Mouse (Mus musculus) layer of hippocampus, adult 18-20 months (tissue): ENCODE data around the gene Rab42. TPM values are rescaled to one million over a fixed set of nuclear protein-coding genes. Genes with fewer than 3 reads are reported as not detected.
"Not testable (repeated sequence)": the region's sequence is repeated elsewhere in the genome, so short reads cannot be mapped to it uniquely, and the experiment has no call there.

Source experiments
- DNase-seq, 2 experiments: peaks; one replicate each; pipeline ENCODE4 v3.0.0; 2022; ENCODE audit warnings: low spot score in 2 of 2
- total RNA-seq, 2 experiments: library from RNA; stranded (reverse); gene quantifications; 2 replicates each; pipeline ENCODE4 v1.2.3; 2021

Gene Rab42
- total RNA-seq, 2 experiments from 2014 or later = 1.2 to 2.5 TPM

DNA sequence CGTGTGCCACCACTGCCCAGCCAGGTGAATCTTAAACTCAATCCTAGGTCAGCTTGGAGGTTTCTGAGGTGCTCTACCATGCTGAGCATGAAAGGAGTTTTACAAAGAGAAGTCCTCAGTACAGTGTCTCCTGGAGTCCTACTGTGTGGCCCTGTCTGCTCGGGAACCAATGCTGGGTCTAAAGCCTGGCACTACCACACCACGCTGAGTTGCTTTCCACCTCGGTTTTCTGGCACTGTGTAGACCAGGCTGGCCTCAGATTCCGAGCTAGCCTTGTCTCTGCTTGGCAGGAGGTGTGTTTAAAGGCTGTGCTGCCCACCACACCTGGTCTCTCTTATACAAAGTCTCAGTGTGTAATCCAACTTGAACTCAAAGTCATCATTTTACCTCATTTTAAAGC lies 9.4 kb upstream of the Rab42 start:
- DNase-seq = no peak

DNA sequence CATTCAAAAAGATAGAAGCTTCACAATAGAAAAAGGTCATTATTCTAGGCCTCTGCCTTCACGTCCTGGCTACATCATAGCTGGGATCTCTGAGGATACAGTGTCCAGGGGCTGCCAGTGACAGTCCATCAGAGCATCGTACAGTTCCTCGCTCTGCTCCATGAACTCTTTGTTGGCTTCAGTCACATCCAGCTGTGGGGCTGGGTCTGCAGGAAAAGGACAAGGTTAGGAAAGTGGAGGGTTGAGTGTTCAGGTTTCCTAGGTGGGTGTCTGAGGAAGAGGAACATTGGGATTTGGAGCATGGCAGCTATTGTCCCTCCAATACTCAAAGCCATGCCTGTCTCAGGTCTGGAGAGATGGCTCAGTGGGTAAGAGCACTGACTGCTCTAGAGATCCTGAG lies 8.6 kb upstream of the Rab42 start:
- no peak for DNase-seq

DNA sequence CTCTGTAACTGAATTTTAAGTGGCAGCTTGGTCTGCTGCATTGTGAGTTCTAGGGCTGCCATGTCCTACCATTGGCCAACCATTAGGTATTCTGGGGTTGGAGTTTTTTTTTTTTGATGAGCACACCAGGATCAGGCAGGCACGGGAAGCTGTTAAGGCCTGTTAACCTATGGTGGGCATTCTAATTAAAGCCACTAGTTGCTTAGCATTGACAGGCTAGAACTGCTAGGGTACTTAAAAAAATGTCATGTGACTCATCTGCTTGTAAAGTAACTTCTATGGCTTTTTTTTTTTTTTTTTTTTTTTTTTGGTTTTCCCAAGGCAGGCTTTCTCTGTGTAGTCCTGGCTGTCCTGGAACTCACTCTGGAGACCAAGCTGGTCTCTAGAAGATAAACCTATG lies 8.0 kb upstream of the Rab42 start:
- DNase-seq = no peak

- DNase-seq = peak in 1 of 2 experiments; percentile 53
Measured at GRCm38 (mm10) chr4:132309849-132310472, 6.8 kb upstream of the Rab42 start.

GRCm38 (mm10) chr4:132309140-132309848 lies 6.1 kb upstream of the Rab42 start:
- peak in 1 of 2 experiments; percentile 42 for DNase-seq

GRCm38 (mm10) chr4:132308437-132309139 lies 5.4 kb upstream of the Rab42 start:
- peak; percentile 87 to 96 for DNase-seq

- DNase-seq = no peak
Measured at GRCm38 (mm10) chr4:132306004-132306403, 2.8 kb upstream of the Rab42 start.

- DNase-seq = no peak
Measured at GRCm38 (mm10) chr4:132305276-132305675, 2.1 kb upstream of the Rab42 start.

DNA sequence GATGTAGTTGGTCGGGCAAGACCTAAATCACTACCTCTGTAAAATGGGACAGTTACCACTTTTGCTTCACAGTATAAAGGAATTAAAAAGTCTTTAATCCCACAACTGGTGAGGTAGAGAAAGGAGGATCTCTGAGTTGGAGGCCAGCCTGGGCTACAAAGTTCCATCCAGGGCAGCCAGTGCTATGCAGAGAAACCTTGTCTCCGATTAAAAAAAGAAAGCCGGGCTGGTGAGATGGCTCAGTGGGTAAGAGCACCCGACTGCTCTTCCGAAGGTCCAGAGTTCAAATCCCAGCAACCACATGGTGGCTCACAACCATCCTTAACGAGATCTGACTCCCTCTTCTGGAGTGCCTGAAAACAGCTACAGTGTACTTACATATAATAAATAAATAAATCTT lies 299 bp upstream of the Rab42 start:
- DNase-seq = not testable (repeated sequence)

DNA sequence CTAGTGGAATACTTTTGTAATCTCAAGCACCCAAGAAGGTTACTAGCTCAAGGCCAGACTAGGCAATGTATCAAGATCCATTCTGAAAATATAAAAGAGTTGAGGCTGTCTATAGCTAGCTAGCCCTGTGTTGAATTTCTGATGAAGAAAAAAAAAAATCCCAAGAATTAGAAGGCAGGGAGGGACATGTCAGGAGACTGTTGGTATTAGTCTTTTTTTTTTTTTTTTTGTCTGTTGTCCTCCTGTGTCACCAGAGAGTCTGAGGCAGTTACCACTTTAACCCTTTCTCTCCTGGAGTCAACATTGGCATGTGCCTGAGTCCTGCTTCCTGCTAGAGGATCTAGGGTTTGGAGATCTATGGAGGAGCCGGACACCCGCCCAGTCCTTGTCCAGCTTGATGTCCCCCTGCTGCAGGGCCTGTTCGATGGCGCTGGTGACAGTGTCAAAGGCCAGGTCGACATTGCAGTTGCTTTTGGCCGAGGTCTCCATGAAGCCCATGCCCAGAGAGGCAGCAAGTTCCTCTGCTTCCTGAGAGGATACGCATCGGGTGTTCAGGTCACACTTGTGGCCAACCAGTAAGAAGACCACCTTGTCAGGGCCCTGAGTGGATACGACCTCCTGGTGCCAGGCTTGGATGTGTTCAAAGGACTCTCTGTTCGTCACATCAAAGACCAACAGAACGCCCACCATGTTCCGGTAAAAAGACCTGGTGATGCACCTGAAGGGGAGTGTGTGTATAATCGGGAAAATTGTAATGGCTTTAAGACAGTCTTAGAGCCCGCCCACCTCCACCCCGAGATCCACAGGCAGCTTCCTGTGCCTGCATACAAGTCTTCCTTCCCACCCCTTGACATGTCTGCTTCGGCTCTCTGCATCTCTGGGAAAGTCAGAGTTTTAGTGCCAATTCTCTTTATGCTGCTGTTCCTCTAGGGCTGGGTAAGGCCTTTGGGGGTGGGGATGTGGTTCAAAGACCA lies 933 bp downstream of the Rab42 start:
- no peak for DNase-seq

GRCm38 (mm10) chr4:132301486-132301885 lies 1.7 kb downstream of the Rab42 start:
- DNase-seq = no peak

GRCm38 (mm10) chr4:132299849-132300248 lies 3.3 kb downstream of the Rab42 start:
- DNase-seq = no peak

GRCm38 (mm10) chr4:132295696-132296390 lies 7.3 kb downstream of the Rab42 start:
- DNase-seq = no peak

- DNase-seq = no peak
Measured at GRCm38 (mm10) chr4:132293682-132294240, 9.4 kb downstream of the Rab42 start.

DNA sequence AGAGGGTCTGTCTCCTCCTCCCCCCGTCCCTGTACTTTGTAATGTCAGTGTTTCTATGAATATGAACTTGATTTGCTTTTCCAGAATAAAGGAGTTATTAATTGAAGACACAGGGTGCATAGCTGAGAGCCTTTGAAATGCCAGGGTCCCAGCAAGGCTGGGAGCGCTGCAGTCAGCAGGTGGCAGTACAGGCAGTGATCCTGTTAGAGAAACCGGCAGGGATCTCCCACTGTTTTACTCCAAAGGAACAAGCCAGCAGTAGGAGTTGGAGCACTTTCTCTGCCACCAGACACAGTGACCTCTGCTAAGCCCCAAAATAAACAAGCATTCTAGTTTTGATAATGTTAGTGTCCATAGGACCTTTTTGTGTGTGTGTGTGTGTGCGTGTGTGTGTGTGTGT lies 10.2 kb downstream of the Rab42 start:
- peak in 1 of 2 experiments; percentile 69 for DNase-seq

GRCm38 (mm10) chr4:132291624-132292335 lies 11.4 kb downstream of the Rab42 start:
- DNase-seq = no peak

- no peak for DNase-seq
Measured at GRCm38 (mm10) chr4:132291056-132291455, 12.1 kb downstream of the Rab42 start.

GRCm38 (mm10) chr4:132288840-132289239 lies 14.3 kb downstream of the Rab42 start:
- not testable (repeated sequence) for DNase-seq

GRCm38 (mm10) chr4:132275949-132276348 lies 27.2 kb downstream of the Rab42 start:
- DNase-seq = no peak
